Mouse (Mus musculus): ENCODE results near the gene Kcnip4. TPM values are rescaled to one million over a fixed set of nuclear protein-coding genes. Genes with fewer than 3 reads are reported as not detected.

Gene Kcnip4
- total and polyA plus RNA-seq, 2 experiments from 2014 or later = 22.6 to 30.1 TPM

GRCm38 (mm10) chr5:48402497-48402896, 1122.2 kb downstream of the Kcnip4 start:
- Histone ChIP-seq H3K4me2 (ENCODE audit: low read depth, low read length, poor library complexity, severe bottlenecking) (no peak overlapping the region), H3K4me3 (ENCODE audit: low read depth, low read length) (no peak overlapping the region), H3K27ac (ENCODE audit: low read depth, low read length) (no peak overlapping the region), H3K9ac (replicated peaks; ENCODE audit: low read length, poor library complexity, severe bottlenecking) (no peak overlapping the region), H3K9me3 (ENCODE audit: low read length) (no peaks in the 10 kb centered on the region), H3K4me1 (ENCODE audit: insufficient read depth, low read length) (no peaks in the 10 kb centered on the region), H3K36me3 (ENCODE audit: insufficient read depth, low read length) (peaks cover 4% of the 10 kb centered on the region; the same call in 1 of the 2 replicates), H3K27me3 (ENCODE audit: insufficient read depth, low read length) (no peaks in the 10 kb centered on the region)
- TF ChIP-seq CTCF (IDR thresholded peaks at IDR 0.05) = no peak
- WGBS = 82% methylated on average over 3 of the region's 3 CpGs
- ATAC-seq (ENCODE audit: low FRiP score) (no peak), DNase-seq (ENCODE audit: low spot score) (no peak)

GRCm38 (mm10) chr5:48371890-48372766, 1152.6 kb downstream of the Kcnip4 start:
- Histone ChIP-seq H3K4me2 (ENCODE audit: low read depth, low read length, poor library complexity, severe bottlenecking) (peak overlapping the region; percentile 73), H3K36me3 (ENCODE audit: insufficient read depth, low read length) (peaks cover 5% of the 10 kb centered on the region), H3K4me1 (ENCODE audit: insufficient read depth, low read length) (peaks cover 6% of the 10 kb centered on the region; the same call in 1 of the 2 replicates), H3K9ac (replicated peaks; ENCODE audit: low read length, poor library complexity, severe bottlenecking) (peak overlapping the region; percentile 75), H3K27me3 (ENCODE audit: insufficient read depth, low read length) (no peaks in the 10 kb centered on the region), H3K4me3 (ENCODE audit: low read depth, low read length) (peak overlapping the region; percentile 68), H3K27ac (ENCODE audit: low read depth, low read length) (peak overlapping the region; percentile 57), H3K9me3 (ENCODE audit: low read length) (no peaks in the 10 kb centered on the region)
- no peak for TF ChIP-seq CTCF (IDR thresholded peaks at IDR 0.05)
- under 1% methylated on average over 42 of the region's 44 CpGs for WGBS
- DNase-seq (ENCODE audit: low spot score) = peak; percentile 99
- peak; percentile 100 for ATAC-seq (ENCODE audit: low FRiP score)

GRCm38 (mm10) chr5:48349309-48349708, 1175.4 kb downstream of the Kcnip4 start:
- no peaks in the 10 kb centered on the region for H3K27me3 ChIP-seq (ENCODE audit: insufficient read depth, low read length)
- no peak overlapping the region for H3K27ac ChIP-seq (ENCODE audit: low read depth, low read length)
- no peaks in the 10 kb centered on the region for H3K4me1 ChIP-seq (ENCODE audit: insufficient read depth, low read length)
- DNase-seq (ENCODE audit: low spot score) (no peak), ATAC-seq (ENCODE audit: low FRiP score) (no peak)
- WGBS = 89% methylated on average over 1 of the region's 1 CpGs
- no peaks in the 10 kb centered on the region for H3K36me3 ChIP-seq (ENCODE audit: insufficient read depth, low read length)
- H3K9ac ChIP-seq (replicated peaks; ENCODE audit: low read length, poor library complexity, severe bottlenecking) = no peak overlapping the region
- no peak for TF ChIP-seq CTCF (IDR thresholded peaks at IDR 0.05)
- no peak overlapping the region for H3K4me3 ChIP-seq (ENCODE audit: low read depth, low read length)
- no peaks in the 10 kb centered on the region for H3K9me3 ChIP-seq (ENCODE audit: low read length)
- no peak overlapping the region for H3K4me2 ChIP-seq (ENCODE audit: low read depth, low read length, poor library complexity, severe bottlenecking)

- Histone ChIP-seq H3K27ac (ENCODE audit: low read depth, low read length) (no peak overlapping the region), H3K36me3 (ENCODE audit: insufficient read depth, low read length) (no peaks in the 10 kb centered on the region), H3K9me3 (ENCODE audit: low read length) (no peaks in the 10 kb centered on the region), H3K9ac (replicated peaks; ENCODE audit: low read length, poor library complexity, severe bottlenecking) (no peak overlapping the region), H3K4me2 (ENCODE audit: low read depth, low read length, poor library complexity, severe bottlenecking) (no peak overlapping the region), H3K27me3 (ENCODE audit: insufficient read depth, low read length) (no peaks in the 10 kb centered on the region), H3K4me1 (ENCODE audit: insufficient read depth, low read length) (no peaks in the 10 kb centered on the region), H3K4me3 (ENCODE audit: low read depth, low read length) (no peak overlapping the region)
- TF ChIP-seq CTCF (IDR thresholded peaks at IDR 0.05) = no peak
- DNase-seq (ENCODE audit: low spot score) (no peak), ATAC-seq (ENCODE audit: low FRiP score) (0 out of 2 replicates have a peak, but pooled peaks have one; percentile 3)
- WGBS = 93% methylated on average over 2 of the region's 2 CpGs
These were observed 1178.6 kb downstream of the Kcnip4 start for GRCm38 (mm10) chr5:48345983-48346648.

GRCm38 (mm10) chr5:48345095-48345982, 1179.4 kb downstream of the Kcnip4 start:
- peak; percentile 86 for DNase-seq (ENCODE audit: low spot score)

More at GRCm38 (mm10) chr5:48345095-48345982, 1179.4 kb downstream of the Kcnip4 start:
- no peak overlapping the region for H3K4me3 ChIP-seq (ENCODE audit: low read depth, low read length)
- H3K27ac ChIP-seq (ENCODE audit: low read depth, low read length) = peak overlapping the region; percentile 55
- no peaks in the 10 kb centered on the region for H3K27me3 ChIP-seq (ENCODE audit: insufficient read depth, low read length)
- 43% methylated on average over 5 of the region's 5 CpGs for WGBS
- TF ChIP-seq CTCF (IDR thresholded peaks at IDR 0.05) = peak; percentile 79
- no peaks in the 10 kb centered on the region for H3K9me3 ChIP-seq (ENCODE audit: low read length)
- H3K36me3 ChIP-seq (ENCODE audit: insufficient read depth, low read length) = no peaks in the 10 kb centered on the region
- ATAC-seq (ENCODE audit: low FRiP score) = peak; percentile 88
- H3K4me2 ChIP-seq (ENCODE audit: low read depth, low read length, poor library complexity, severe bottlenecking) = no peak overlapping the region
- H3K4me1 ChIP-seq (ENCODE audit: insufficient read depth, low read length) = no peaks in the 10 kb centered on the region
- H3K9ac ChIP-seq (replicated peaks; ENCODE audit: low read length, poor library complexity, severe bottlenecking) = no peak overlapping the region

Data from midbrain, postnatal 0 days (tissue).